Mouse (Mus musculus): ENCODE results near the gene Mindy2.

The Mindy2 gene

GRCm38 (mm10) chr9:70657013-70657967 is at the start of gene Mindy2:
Mindy2 (minus strand) TSS chr9:70657174.
- peak; percentile 100 for DNase-seq (ENCODE audit: low read depth, low spot score)

GRCm38 (mm10) chr9:70706444-70706843 is 49.5 kb upstream of the Mindy2 start:
- no peak for DNase-seq (ENCODE audit: low read depth, low spot score)

GRCm38 (mm10) chr9:70703597-70704203 is 46.7 kb upstream of the Mindy2 start:
- DNase-seq (ENCODE audit: low read depth, low spot score) = no peak

GRCm38 (mm10) chr9:70698090-70698489 is 41.1 kb upstream of the Mindy2 start:
- DNase-seq (ENCODE audit: low read depth, low spot score) = no peak

GRCm38 (mm10) chr9:70695723-70696122 is 38.7 kb upstream of the Mindy2 start:
- DNase-seq (ENCODE audit: low read depth, low spot score) = peak; percentile 54

GRCm38 (mm10) chr9:70691772-70692693 is 35.1 kb upstream of the Mindy2 start:
- DNase-seq (ENCODE audit: low read depth, low spot score) = peak; percentile 42

- no peak for DNase-seq (ENCODE audit: low read depth, low spot score)
Observed at GRCm38 (mm10) chr9:70690579-70690978, 33.6 kb upstream of the Mindy2 start.

GRCm38 (mm10) chr9:70689926-70690325 is 33.0 kb upstream of the Mindy2 start:
- DNase-seq (ENCODE audit: low read depth, low spot score) = no peak

- no peak for DNase-seq (ENCODE audit: low read depth, low spot score)
Observed at GRCm38 (mm10) chr9:70688301-70688968, 31.5 kb upstream of the Mindy2 start.

- no peak for DNase-seq (ENCODE audit: low read depth, low spot score)
Observed at GRCm38 (mm10) chr9:70682202-70682601, 25.2 kb upstream of the Mindy2 start.

- peak; percentile 58 for DNase-seq (ENCODE audit: low read depth, low spot score)
Observed at GRCm38 (mm10) chr9:70679132-70680091, 22.4 kb upstream of the Mindy2 start.

- peak; percentile 99 for DNase-seq (ENCODE audit: low read depth, low spot score)
Observed at GRCm38 (mm10) chr9:70678682-70679131, 21.7 kb upstream of the Mindy2 start, which contains the start of gene Adam10. Adam10 (plus strand) TSS chr9:70678997.

- DNase-seq (ENCODE audit: low read depth, low spot score) = no peak
Observed at GRCm38 (mm10) chr9:70675961-70676360, 19.0 kb upstream of the Mindy2 start.

- DNase-seq (ENCODE audit: low read depth, low spot score) = no peak
Observed at GRCm38 (mm10) chr9:70675117-70675516, 18.1 kb upstream of the Mindy2 start.

GRCm38 (mm10) chr9:70673656-70674055 is 16.7 kb upstream of the Mindy2 start:
- DNase-seq (ENCODE audit: low read depth, low spot score) = no peak

GRCm38 (mm10) chr9:70671772-70672579 is 15.0 kb upstream of the Mindy2 start:
- DNase-seq (ENCODE audit: low read depth, low spot score) = peak; percentile 47

GRCm38 (mm10) chr9:70671278-70671677 is 14.3 kb upstream of the Mindy2 start:
- peak; percentile 81 for DNase-seq (ENCODE audit: low read depth, low spot score)

- DNase-seq (ENCODE audit: low read depth, low spot score) = no peak
Observed at GRCm38 (mm10) chr9:70670381-70670780, 13.4 kb upstream of the Mindy2 start.

GRCm38 (mm10) chr9:70669197-70669596 is 12.2 kb upstream of the Mindy2 start:
- no peak for DNase-seq (ENCODE audit: low read depth, low spot score)
